Mouse (Mus musculus) brain, embryonic 14.5 days (tissue): ENCODE measurements around the gene C1rl. TPM values are rescaled to one million over a fixed set of nuclear protein-coding genes. Genes with fewer than 3 reads are reported as not detected.
A peak's percentile ranks its signal among the peaks of the same experiment; 100 is the strongest.
"Not testable (repeated sequence)": the region's sequence is repeated elsewhere in the genome, so short reads cannot be mapped to it uniquely, and the experiment has no call there.

ENCODE experiments used
- DNase-seq: peaks from one replicate; pipeline ENCODE4 v3.0.0-alpha.2; 2011; ENCODE audit warnings: low read depth
- CTCF ChIP-seq: fragments of 200-500 bp; IDR thresholded peaks from 2 replicates; pipeline ENCODE4 v1.5.1; 2012; ENCODE audit warnings: inconsistent platforms, mild to moderate bottlenecking, moderate library complexity, borderline replicate concordance; ENCODE audit not compliant: insufficient read depth, insufficient read length; ENCODE audit errors: extremely low read depth
- POLR2A ChIP-seq: fragments of 200-500 bp; IDR thresholded peaks from 2 replicates; pipeline ENCODE4 v1.6.1; 2012; ENCODE audit warnings: mild to moderate bottlenecking, inconsistent platforms, borderline replicate concordance; ENCODE audit not compliant: poor library complexity, insufficient read depth, insufficient read length, severe bottlenecking; ENCODE audit errors: extremely low read depth
- polyA plus RNA-seq: library from polyadenylated mRNA; depleted of rRNA; stranded (reverse); fragments of >200 nt; gene quantifications from 2 replicates; pipeline ENCODE4 v1.2.3, GENCODE M21; 2012

The C1rl gene
- polyA plus RNA-seq, 1 experiment, result 0.10 TPM

GRCm38 (mm10) chr6:124474621-124475020 is 18.3 kb upstream of the C1rl start:
- TF ChIP-seq POLR2A (no peak), CTCF (no peak)
- DNase-seq, result no peak

- not testable (repeated sequence) for DNase-seq
Observed at GRCm38 (mm10) chr6:124475335-124476075, 17.4 kb upstream of the C1rl start.

GRCm38 (mm10) chr6:124476216-124476615 is 16.7 kb upstream of the C1rl start:
- no peak for DNase-seq
- no peak for TF ChIP-seq CTCF
- TF ChIP-seq POLR2A, result no peak

- TF ChIP-seq CTCF, result no peak
- no peak for TF ChIP-seq POLR2A
- no peak for DNase-seq
Observed at GRCm38 (mm10) chr6:124476796-124477195, 16.1 kb upstream of the C1rl start.

- no peak for TF ChIP-seq POLR2A
- no peak for TF ChIP-seq CTCF
- DNase-seq, result no peak
Observed at GRCm38 (mm10) chr6:124477221-124477655, 15.7 kb upstream of the C1rl start.

GRCm38 (mm10) chr6:124477922-124478651 is 14.8 kb upstream of the C1rl start:
- DNase-seq, result no peak
- TF ChIP-seq CTCF, result no peak
- no peak for TF ChIP-seq POLR2A

- TF ChIP-seq POLR2A (no peak), CTCF (no peak)
- no peak for DNase-seq
Observed at GRCm38 (mm10) chr6:124478874-124479572, 13.9 kb upstream of the C1rl start.

DNA sequence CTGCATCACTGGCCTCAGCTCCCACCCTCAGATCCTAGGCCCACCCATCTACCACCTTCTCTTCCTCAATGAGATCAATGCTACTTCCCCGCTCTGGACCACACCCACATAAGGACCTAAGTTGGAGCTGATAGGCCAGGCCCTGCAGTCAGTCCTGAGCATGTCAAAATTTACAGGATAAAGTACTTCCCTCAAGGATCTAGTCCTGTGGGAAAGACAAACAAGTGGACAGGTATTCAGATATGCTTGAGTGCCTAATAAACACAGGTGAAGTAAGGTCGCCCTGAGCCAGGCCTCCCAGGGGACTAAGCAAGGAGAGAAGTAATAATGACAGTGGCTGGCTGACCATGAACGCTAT is 13.4 kb upstream of the C1rl start:
- TF ChIP-seq POLR2A, result no peak
- TF ChIP-seq CTCF, result no peak
- DNase-seq, result no peak

DNA sequence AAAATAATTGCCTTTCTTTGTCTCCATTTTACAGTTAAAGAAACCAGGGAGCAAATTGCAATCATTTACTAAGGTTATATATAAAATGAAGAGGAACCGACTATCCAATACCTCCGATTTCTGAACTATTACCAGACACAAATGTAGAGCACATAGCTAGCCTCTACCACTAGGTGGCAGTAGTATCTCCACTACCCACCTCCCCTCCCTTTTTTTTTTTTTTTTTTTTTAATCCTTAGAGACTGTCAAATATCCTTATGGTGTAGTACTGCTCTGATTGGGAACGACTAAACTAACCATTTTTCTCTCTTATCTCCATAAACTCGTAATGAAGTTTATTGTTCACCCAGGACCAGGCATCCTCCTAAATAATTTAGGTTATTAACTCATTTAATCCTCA is 12.6 kb upstream of the C1rl start:
- peak; percentile 64 for DNase-seq
- TF ChIP-seq CTCF, result peak; percentile 51; the same call in 1 of the 2 replicates
- no peak for TF ChIP-seq POLR2A

DNA sequence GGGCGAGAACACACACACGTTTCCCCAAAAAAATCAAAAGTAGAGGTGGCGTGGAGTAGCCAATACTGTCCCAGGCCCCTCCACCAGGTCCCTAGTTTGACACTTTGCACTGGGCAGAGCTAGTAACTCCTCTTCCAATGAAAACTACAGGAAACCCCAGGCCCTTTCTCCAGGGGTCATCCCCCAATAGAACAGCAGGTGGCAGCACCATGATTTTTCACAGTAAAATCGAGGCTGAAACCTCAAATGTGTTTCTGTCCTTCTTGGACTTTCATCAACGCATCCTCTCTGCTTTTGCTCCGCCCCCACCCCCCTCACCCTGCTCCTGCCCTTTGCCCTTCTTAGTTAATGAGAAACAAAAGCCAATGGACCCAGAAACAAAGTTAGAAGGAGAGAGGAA is 11.3 kb upstream of the C1rl start:
- DNase-seq, result peak; percentile 49
- TF ChIP-seq CTCF, result peak; percentile 68; the same call in 1 of the 2 replicates
- no peak for TF ChIP-seq POLR2A

GRCm38 (mm10) chr6:124483831-124484230 is 9.1 kb upstream of the C1rl start:
- DNase-seq, result not testable (repeated sequence)

DNA sequence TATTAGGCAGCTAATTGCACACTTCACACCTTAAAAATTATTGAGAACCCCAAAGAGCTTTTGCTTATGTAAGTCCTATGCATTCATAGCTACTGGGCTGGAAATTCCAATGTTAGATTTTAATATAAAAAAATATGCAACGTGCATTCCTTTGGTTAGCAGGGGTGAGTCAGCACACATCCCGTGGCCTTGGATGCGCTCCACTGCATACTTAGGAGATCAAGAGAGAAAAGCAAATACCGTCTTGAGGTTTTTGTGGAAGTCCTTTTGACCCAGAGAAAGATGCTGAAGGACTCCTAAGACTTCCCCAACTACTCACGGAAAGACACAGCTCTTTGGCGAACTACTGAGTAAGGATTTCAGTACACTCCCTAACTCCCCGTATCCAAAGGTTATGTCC is 8.1 kb upstream of the C1rl start:
- TF ChIP-seq POLR2A, result no peak
- TF ChIP-seq CTCF, result no peak
- no peak for DNase-seq

DNA sequence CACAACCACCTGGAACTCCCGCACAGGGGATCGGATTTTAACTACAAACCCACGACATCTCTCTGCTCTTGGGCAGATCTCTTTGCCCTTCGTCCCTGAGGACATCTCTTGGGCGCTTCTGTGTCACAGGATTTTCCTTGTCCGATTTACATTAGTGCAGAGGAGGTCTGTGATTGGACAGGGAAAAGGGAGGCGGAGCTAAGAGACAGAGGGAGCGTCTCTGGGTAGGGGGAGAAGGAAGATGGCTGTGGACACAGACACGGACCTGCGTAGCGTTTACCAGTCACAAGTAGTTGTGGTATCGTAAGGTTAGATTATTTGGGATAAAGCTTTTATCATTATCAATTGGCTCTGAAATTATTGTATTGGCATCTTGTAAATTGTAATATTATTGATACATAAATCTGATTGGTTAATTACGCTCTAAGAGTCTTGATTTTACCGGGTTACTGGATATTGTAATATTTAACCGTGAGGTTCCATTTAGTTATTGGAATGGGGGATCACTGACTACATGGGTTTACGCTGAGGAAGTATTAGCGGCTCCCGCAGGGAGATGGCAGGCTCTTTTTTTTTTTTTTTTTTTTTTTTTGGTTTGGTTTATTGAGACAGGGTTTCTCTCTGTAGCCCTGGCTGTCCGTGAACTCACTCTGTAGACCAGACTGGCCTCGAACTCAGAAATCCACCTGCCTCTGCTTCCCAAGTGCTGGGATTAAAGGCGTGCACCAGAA is 7.3 kb upstream of the C1rl start:
- DNase-seq, result peak; percentile 84
- TF ChIP-seq CTCF, result no peak
- peak; percentile 20; the same call in 1 of the 2 replicates for TF ChIP-seq POLR2A
